ENCODE assay signal across 9 mouse cellular contexts in genomic region chr7:87245856-87246579, GRCm38 (mm10). TPM values are rescaled to one million over a fixed set of nuclear protein-coding genes. Genes with fewer than 3 reads are reported as not detected.
DNase-seq lines count a peak whose midpoint lies in the region; ATAC-seq and TF ChIP-seq lines count a peak whose summit lies in the region.
"Had no signal": no experiment of that assay in that cellular context is flagged by ENCODE, and none has a peak within 500 bp of the region (broad histone marks: within the 10 kb centered on the region; RNA-seq: fewer than 3 reads in every experiment).

TSS of gene Nox4 (plus strand) at chr7:87246096.

- no peaks in the 10 kb centered on the region for H3K4me1 ChIP-seq in lung, postnatal 0 days (ENCODE audit: insufficient read depth, low read depth, low read length)
- peaks cover 7% of the 10 kb centered on the region for H3K4me1 ChIP-seq in forebrain, embryonic 10.5 days
- no peaks in the 10 kb centered on the region for H3K4me1 ChIP-seq in limb, embryonic 15.5 days
- H3K4me1 ChIP-seq in stomach, embryonic 15.5 days = no peaks in the 10 kb centered on the region; the same call in 1 of the 2 replicates

- peak within 1 kb of the TSS; percentile 71 for H3K27ac ChIP-seq in lung, postnatal 0 days (ENCODE audit: low read length)
- H3K27ac ChIP-seq in forebrain, embryonic 10.5 days = peak within 1 kb of the TSS; percentile 96
- peak within 1 kb of the TSS; percentile 80 for H3K27ac ChIP-seq in limb, embryonic 15.5 days
- peak within 1 kb of the TSS; percentile 76 for H3K27ac ChIP-seq in stomach, embryonic 15.5 days

- no peaks in the 10 kb centered on the region for H3K27me3 ChIP-seq in lung, postnatal 0 days (replicated peaks; ENCODE audit: insufficient read depth, low read length)
- no peaks in the 10 kb centered on the region for H3K27me3 ChIP-seq in forebrain, embryonic 10.5 days (ENCODE audit: poor library complexity, severe bottlenecking)
- no peaks in the 10 kb centered on the region for H3K27me3 ChIP-seq in limb, embryonic 15.5 days
- no peaks in the 10 kb centered on the region for H3K27me3 ChIP-seq in stomach, embryonic 15.5 days (replicated peaks)

- 7% methylated on average over 18 of the region's 18 CpGs for WGBS in lung, postnatal 0 days
- WGBS in forebrain, embryonic 10.5 days = 11% methylated on average over 18 of the region's 18 CpGs
- WGBS in limb, embryonic 15.5 days = 4% methylated on average over 18 of the region's 18 CpGs
- WGBS in stomach, embryonic 15.5 days = 10% methylated on average over 18 of the region's 18 CpGs

- H3K4me2 ChIP-seq in lung, postnatal 0 days (replicated peaks; ENCODE audit: low read depth, low read length) = peak within 1 kb of the TSS; percentile 79
- H3K4me2 ChIP-seq in limb, embryonic 15.5 days = peak within 1 kb of the TSS; percentile 76
- peak within 1 kb of the TSS; percentile 70 for H3K4me2 ChIP-seq in stomach, embryonic 15.5 days

- ATAC-seq in lung, postnatal 0 days = peak; percentile 22; the same call in 1 of the 2 replicates
- ATAC-seq in limb, embryonic 15.5 days (ENCODE audit: insufficient number of reproducible peaks, low FRiP score, low TSS enrichment, low read depth) = no peak
- ATAC-seq in stomach, embryonic 15.5 days (ENCODE audit: insufficient read depth, low FRiP score, low read depth) = peak; percentile 8

- no peaks in the 10 kb centered on the region for H3K36me3 ChIP-seq in lung, postnatal 0 days (ENCODE audit: insufficient read depth, low read length)
- H3K36me3 ChIP-seq in forebrain, embryonic 10.5 days (replicated peaks) = no peaks in the 10 kb centered on the region
- no peaks in the 10 kb centered on the region for H3K36me3 ChIP-seq in limb, embryonic 15.5 days
- H3K36me3 ChIP-seq in stomach, embryonic 15.5 days = 0 out of 2 replicates have a peak, but pooled peaks cover 3% of the 10 kb centered on the region

- peak within 1 kb of the TSS; percentile 58 for H3K4me3 ChIP-seq in lung, postnatal 0 days (ENCODE audit: low read depth, low read length)
- H3K4me3 ChIP-seq in forebrain, embryonic 10.5 days = peak within 1 kb of the TSS; percentile 73
- peak within 1 kb of the TSS; percentile 65 for H3K4me3 ChIP-seq in limb, embryonic 15.5 days
- peak within 1 kb of the TSS; percentile 68 for H3K4me3 ChIP-seq in stomach, embryonic 15.5 days (replicated peaks)

- TF ChIP-seq EP300 in lung, postnatal 0 days (IDR thresholded peaks at IDR 0.05) = no peak

- TF ChIP-seq CTCF in lung, postnatal 0 days (IDR thresholded peaks at IDR 0.05) = no peak

- H3K9me3 ChIP-seq in lung, postnatal 0 days (ENCODE audit: low read length) = no peaks in the 10 kb centered on the region
- H3K9me3 ChIP-seq in forebrain, embryonic 10.5 days = no peaks in the 10 kb centered on the region
- H3K9me3 ChIP-seq in limb, embryonic 15.5 days = no peaks in the 10 kb centered on the region
- no peaks in the 10 kb centered on the region for H3K9me3 ChIP-seq in stomach, embryonic 15.5 days

- peak within 1 kb of the TSS; percentile 44; the same call in 1 of the 2 replicates for H3K9ac ChIP-seq in lung, postnatal 0 days (replicated peaks; ENCODE audit: low read depth)
- peak within 1 kb of the TSS; percentile 65 for H3K9ac ChIP-seq in limb, embryonic 15.5 days
- peak within 1 kb of the TSS; percentile 46 for H3K9ac ChIP-seq in stomach, embryonic 15.5 days

- intact Hi-C loops in left cerebral cortex, postnatal 10 days (cut with DNase I) = no loop called here

- no peak for DNase-seq in lung, postnatal 0 days (ENCODE audit: low spot score)
- DNase-seq in lung, adult 18-20 months = no peak
- DNase-seq in forebrain, embryonic 10.5 days (ENCODE audit: extremely low spot score, low spot score) = no peak
- DNase-seq in left cerebral cortex, postnatal 10 days (ENCODE audit: extremely low spot score in 1 of 2, low spot score in 2 of 2) = no peak
- DNase-seq in natural killer cell, adult 2 months (ENCODE audit: low spot score in 2 of 2) = no peak
- DNase-seq in cerebellum, postnatal 4 days (ENCODE audit: low spot score in 2 of 2) = no peak
- DNase-seq: cerebellum, postnatal 36 days had no signal

RNA-seq across cellular contexts. Expression of gene Nox4, which starts in this region (rescaled TPM):
- 12.4 and 13.9 TPM in 2 replicates for polyA plus RNA-seq in lung, postnatal 0 days (2015; fragmentation: Nextera tagmentation; extraction: Ambion mirVana)
- 3.6 and 4.0 TPM in 2 replicates for polyA plus RNA-seq in forebrain, embryonic 10.5 days (2016; fragmentation: Nextera tagmentation; extraction: Ambion mirVana)
- polyA plus RNA-seq in limb, embryonic 15.5 days (2015; fragmentation: Nextera tagmentation; extraction: Ambion mirVana) = 4.4 and 5.2 TPM in 2 replicates
- polyA plus RNA-seq in stomach, embryonic 15.5 days (2015; fragmentation: Nextera tagmentation; extraction: Ambion mirVana) = 3.6 and 4.6 TPM in 2 replicates
- under 1 TPM; 0.56 to 0.61 TPM for total RNA-seq in left cerebral cortex, postnatal 10 days (2021)
